Mouse (Mus musculus) left cerebral cortex, adult 18-20 months (tissue): Measurements from ENCODE around the gene Cdr2. TPM values are rescaled to one million over a fixed set of nuclear protein-coding genes. Genes with fewer than 3 reads are reported as not detected.
"Not testable (repeated sequence)": the region's sequence is repeated elsewhere in the genome, so short reads cannot be mapped to it uniquely, and the experiment has no call there.

Source experiments
- DNase-seq, 2 experiments: peaks; one replicate each; pipeline ENCODE4 v3.0.0; 2021 to 2022; ENCODE audit warnings: low spot score in 2 of 2, mixed read lengths in 1 of 2
- total RNA-seq, 2 experiments: library from RNA; stranded (reverse); gene quantifications; 2 replicates each; pipeline ENCODE4 v1.2.3; 2021

The Cdr2 gene
- total RNA-seq, 2 experiments from 2014 or later = 9.0 to 11.4 TPM

DNA sequence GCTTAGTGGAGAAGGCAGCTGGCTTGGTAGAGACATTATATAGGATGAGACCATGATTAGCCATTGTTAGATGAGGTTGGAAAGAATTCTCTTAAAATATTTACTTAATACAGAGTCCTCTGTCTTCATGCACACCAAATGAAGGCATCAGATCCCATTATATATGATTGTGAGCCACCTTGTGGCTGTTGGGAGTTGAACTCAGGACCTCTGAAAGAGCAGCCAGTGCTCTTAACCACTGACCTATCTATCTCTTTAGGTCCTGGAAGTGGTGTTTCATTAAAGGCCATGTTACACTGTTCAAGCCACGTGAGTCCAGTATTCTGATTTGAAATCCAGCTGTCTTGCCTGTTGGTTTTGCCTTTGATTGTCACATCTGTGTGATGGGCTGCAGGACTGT is 68.8 kb downstream of the Cdr2 start:
- no peak for DNase-seq

GRCm38 (mm10) chr7:120911268-120911667 is 70.8 kb downstream of the Cdr2 start:
- DNase-seq = not testable (repeated sequence)

DNA sequence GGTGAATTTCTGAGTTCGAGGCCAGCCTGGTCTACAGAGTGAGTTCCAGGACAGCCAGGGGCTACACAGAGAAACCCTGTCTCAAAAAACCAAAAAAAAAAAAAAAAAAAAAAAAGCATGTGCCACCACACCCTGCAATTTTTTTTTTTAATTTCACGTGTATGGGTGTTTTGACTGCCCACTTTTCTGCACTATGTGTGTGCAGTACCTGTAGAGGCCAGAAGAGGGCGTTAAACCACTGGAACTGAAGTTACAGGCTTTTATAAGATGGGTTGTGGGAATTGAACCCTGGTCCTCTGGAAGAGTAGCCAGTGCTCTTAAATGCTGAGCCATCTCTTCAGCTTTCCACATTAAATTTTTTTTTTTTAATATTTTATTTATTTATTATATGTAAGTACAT is 71.9 kb downstream of the Cdr2 start:
- DNase-seq = not testable (repeated sequence)

Other genes with a start within 250 kb of the Cdr2 start
- 10 to 100 TPM; 12.3 to 14.1 TPM for gene Vwa3a, start 243.0 kb downstream of the Cdr2 start, total RNA-seq
- gene Gm5737, start 169.9 kb downstream of the Cdr2 start, total RNA-seq = not detected
- 10 to 100 TPM; 29.2 to 30.4 TPM for gene Eef2k, start 139.5 kb downstream of the Cdr2 start, total RNA-seq
- gene Polr3e, start 64.6 kb downstream of the Cdr2 start, total RNA-seq = 10 to 100 TPM; 27.0 to 27.4 TPM
- under 1 TPM; 0.21 to 0.46 TPM for gene Mfsd13b, start 197 bp upstream of the Cdr2 start, total RNA-seq
- 100 to 1,000 TPM in 1 of 2 experiments, 10 to 100 TPM in 1; 97.5 to 106 TPM for gene Mettl9, start 52.1 kb upstream of the Cdr2 start, total RNA-seq
- gene Igsf6, start 92.3 kb upstream of the Cdr2 start, total RNA-seq = under 1 TPM; 0.33 to 0.45 TPM
- under 1 TPM; 0.19 to 0.49 TPM for gene Otoa, start 99.3 kb upstream of the Cdr2 start, total RNA-seq